Mouse (Mus musculus) forebrain, embryonic 11.5 days (tissue): ENCODE measurements around the gene Opa3. TPM values are rescaled to one million over a fixed set of nuclear protein-coding genes. Genes with fewer than 3 reads are reported as not detected.
A peak's percentile ranks its signal among the peaks of the same experiment; 100 is the strongest.

Source experiments
- ATAC-seq: fragments of 200-750 bp; cut with Nextera tagmentation; replicated peaks from 2 replicates; pipeline ENCODE4 v1.8.0; 2017; ENCODE audit warnings: moderate TSS enrichment; ENCODE audit not compliant: low FRiP score
- DNase-seq: peaks from one replicate; pipeline ENCODE4 v3.0.0-alpha.2; 2017; ENCODE audit warnings: low spot score
- H3K27ac ChIP-seq: fragments of 300-500 bp; sonication (generic); 2 replicates; pipeline ENCODE4 v1.5.1; 2014; ENCODE audit warnings: low read depth, low read length
- H3K27me3 ChIP-seq: fragments of 300-500 bp; sonication (generic); 2 replicates; pipeline ENCODE4 v1.6.1; 2014; ENCODE audit warnings: mild to moderate bottlenecking, low read length, mixed read lengths; ENCODE audit not compliant: control insufficient read depth, insufficient read depth
- H3K36me3 ChIP-seq: fragments of 300-500 bp; sonication (generic); 2 replicates; pipeline ENCODE4 v1.6.1; 2014; ENCODE audit warnings: mild to moderate bottlenecking, low read length, moderate library complexity, mixed read lengths; ENCODE audit not compliant: control insufficient read depth, insufficient read depth
- H3K4me1 ChIP-seq: fragments of 300-500 bp; sonication (generic); replicated peaks from 2 replicates; pipeline ENCODE4 v1.6.1; 2014; ENCODE audit warnings: low read length, mixed read lengths; ENCODE audit not compliant: control insufficient read depth, insufficient read depth
- H3K4me2 ChIP-seq: fragments of 300-500 bp; sonication (generic); 2 replicates; pipeline ENCODE4 v1.6.1; 2014; ENCODE audit warnings: low read depth, mild to moderate bottlenecking, low read length, moderate library complexity, mixed read lengths; ENCODE audit not compliant: severe bottlenecking
- H3K4me3 ChIP-seq: fragments of 300-500 bp; sonication (generic); 2 replicates; pipeline ENCODE4 v1.5.1; 2014; ENCODE audit warnings: low read depth, low read length
- H3K9ac ChIP-seq: fragments of 300-500 bp; sonication (generic); 2 replicates; pipeline ENCODE4 v1.6.1; 2014; ENCODE audit warnings: low read length
- H3K9me3 ChIP-seq: fragments of 300-500 bp; sonication (generic); 2 replicates; pipeline ENCODE4 v1.6.1; 2016; ENCODE audit warnings: low read length, mixed read lengths; ENCODE audit not compliant: control insufficient read depth
- WGBS: fragments of 180-500 bp; shearing (Covaris S2); extraction: QIAGEN DNeasy Blood & Tissue Kit; methylation state at CpG from one replicate; pipeline ENCODE4 v1.1.7; 2014; 5-methylcytosine and 5-hydroxymethylcytosine counted together
- polyA plus RNA-seq: library from polyadenylated mRNA; unstranded; fragments of >200 nt; fragmentation: Nextera tagmentation; extraction: Ambion mirVana; gene quantifications from 2 replicates; pipeline ENCODE4 v1.2.1, GENCODE M21; 2014

Gene Opa3
- polyA plus RNA-seq, 1 experiment from 2014 or later = 54.1 TPM

DNA sequence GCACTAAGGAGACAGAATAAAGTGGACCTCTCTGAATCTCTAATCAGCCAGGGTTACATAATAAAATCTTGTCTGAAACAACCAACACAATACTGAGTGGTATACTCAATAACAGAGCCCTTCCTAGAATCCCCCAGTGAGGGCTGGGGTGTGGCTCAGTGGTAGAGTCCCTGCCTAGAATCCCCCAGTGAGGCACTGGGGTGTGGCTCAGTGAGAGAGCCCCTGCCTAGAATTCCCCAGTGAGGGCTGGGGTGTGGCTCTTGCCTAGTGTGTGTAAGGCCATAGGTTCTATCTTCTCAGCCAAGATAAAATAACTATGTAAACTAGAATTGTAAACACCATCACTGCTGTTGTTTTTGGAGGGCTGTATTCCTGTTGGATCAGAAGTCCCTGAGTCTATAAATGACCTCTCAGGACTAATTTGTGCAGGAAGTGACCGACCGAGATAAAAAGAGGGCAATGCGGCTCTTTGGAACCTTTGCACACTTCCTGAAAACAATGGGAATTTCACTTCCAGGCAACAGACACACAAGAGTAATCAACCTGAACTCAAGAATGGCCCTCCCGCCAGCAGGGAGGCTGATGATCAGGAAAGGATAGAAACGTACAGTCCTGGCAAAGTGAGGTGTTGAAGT lies 17.0 kb upstream of the Opa3 start:
- no peaks in the 10 kb centered on the region; the same call in 1 of the 2 replicates for H3K9me3 ChIP-seq
- H3K9ac ChIP-seq = no peak overlapping the region
- 66% methylated on average over 5 of the region's 5 CpGs for WGBS
- H3K4me1 ChIP-seq = no peaks in the 10 kb centered on the region; the same call in 1 of the 2 replicates
- no peak overlapping the region for H3K4me2 ChIP-seq
- ATAC-seq (no peak), DNase-seq (no peak)
- no peak overlapping the region for H3K4me3 ChIP-seq
- no peaks in the 10 kb centered on the region for H3K36me3 ChIP-seq
- H3K27me3 ChIP-seq = no peaks in the 10 kb centered on the region
- no peak overlapping the region for H3K27ac ChIP-seq

DNA sequence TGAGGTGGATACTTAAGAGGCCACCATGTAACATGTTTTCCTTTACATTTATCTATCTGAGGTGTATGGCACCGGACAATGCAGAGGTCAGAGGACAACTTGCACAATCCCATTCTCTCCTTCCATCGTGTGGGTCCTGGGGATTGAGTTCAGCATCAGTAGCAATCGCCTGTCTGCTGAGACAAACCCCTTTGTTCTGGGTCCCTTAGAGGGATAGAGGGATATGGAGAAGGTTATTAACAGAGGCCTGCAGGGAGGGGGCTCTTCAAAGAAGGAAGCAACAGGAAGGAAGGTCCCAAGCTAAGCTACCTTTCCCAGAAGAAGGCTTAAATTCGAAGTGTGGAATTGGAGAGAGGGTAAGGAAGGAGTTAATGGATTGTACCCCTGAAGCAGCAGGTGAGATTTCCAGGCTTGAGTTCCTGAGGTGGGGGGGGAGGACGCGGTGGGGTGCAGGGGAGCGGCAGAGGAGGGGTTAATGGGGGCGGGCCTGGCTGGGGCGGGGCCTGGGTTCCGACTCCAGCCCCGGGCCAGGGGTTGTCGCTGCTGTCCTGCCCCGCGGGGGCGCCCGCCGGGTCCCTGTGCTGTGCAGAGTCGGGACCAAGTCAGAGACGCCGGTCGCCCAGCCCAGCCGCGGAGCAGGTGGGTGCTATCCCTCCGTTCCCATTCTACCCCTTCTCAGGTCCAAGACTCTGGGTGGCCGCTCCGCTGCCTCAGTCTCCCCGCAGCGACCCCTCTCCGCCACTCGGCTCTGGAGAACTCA lies 16.0 kb upstream of the Opa3 start, which contains the start of gene Gpr4:
TSS of gene Gpr4 (plus strand) at position 543 of the 760 bp plus-strand sequence.
- Histone ChIP-seq H3K4me1 (no peaks in the 10 kb centered on the region; the same call in 1 of the 2 replicates), H3K9me3 (no peaks in the 10 kb centered on the region; the same call in 1 of the 2 replicates), H3K4me3 (peak within 1 kb of the TSS; percentile 43), H3K27me3 (no peaks in the 10 kb centered on the region), H3K36me3 (no peaks in the 10 kb centered on the region), H3K4me2 (peak within 1 kb of the TSS; percentile 77), H3K9ac (peak within 1 kb of the TSS; percentile 55), H3K27ac (no peak within 1 kb of the TSS)
- peak; percentile 82 for ATAC-seq
- peak; percentile 80 for DNase-seq
- WGBS = 2% methylated on average over 29 of the region's 30 CpGs

DNA sequence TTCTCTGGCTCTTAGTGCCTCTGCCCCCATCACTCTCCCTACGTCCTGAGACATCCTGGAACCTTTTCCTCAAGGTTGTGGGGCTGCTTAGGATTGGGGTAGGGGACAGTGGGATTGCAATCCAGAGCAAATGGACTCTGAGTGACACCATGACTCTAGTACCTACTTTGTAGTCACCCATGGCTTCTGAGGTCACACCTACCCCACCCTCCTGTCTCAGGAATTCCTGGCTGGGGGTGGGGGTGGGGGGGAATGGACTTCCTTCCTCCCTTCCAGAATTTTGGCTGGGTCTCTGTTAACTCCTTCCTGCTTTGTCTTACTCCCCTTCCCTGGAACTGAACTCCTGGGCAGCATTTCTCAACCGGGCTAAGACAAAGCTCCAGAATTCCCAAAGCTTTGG lies 14.7 kb upstream of the Opa3 start:
- H3K27ac ChIP-seq = no peak overlapping the region
- WGBS = 72% methylated on average over 2 of the region's 2 CpGs
- no peaks in the 10 kb centered on the region for H3K27me3 ChIP-seq
- H3K4me1 ChIP-seq = no peaks in the 10 kb centered on the region; the same call in 1 of the 2 replicates
- H3K9ac ChIP-seq = no peak overlapping the region
- H3K4me3 ChIP-seq = no peak overlapping the region
- DNase-seq (no peak), ATAC-seq (no peak)
- H3K9me3 ChIP-seq = no peaks in the 10 kb centered on the region; the same call in 1 of the 2 replicates
- H3K36me3 ChIP-seq = no peaks in the 10 kb centered on the region
- no peak overlapping the region for H3K4me2 ChIP-seq

DNA sequence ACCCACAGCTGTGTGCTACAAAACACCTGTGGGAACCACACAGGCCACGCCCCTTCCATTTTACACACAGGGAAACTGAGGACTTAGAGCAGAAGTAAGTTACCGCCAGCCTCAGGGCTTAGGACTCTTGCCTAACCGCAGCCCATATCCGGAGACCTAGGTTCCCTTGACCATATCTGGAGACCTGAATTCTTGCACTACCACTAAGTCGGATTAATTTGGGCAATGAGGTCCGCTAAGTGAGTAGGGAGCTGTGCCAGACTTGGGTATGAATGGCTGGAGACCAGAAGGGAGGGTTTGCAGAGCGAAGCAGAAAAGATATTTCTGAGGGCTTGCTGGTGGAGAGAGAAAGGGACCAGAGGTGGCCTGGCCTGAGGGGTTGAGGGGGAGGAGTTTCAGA lies 13.8 kb upstream of the Opa3 start:
- no peak for ATAC-seq
- Histone ChIP-seq H3K36me3 (no peaks in the 10 kb centered on the region), H3K4me2 (no peak overlapping the region), H3K4me3 (no peak overlapping the region), H3K27me3 (no peaks in the 10 kb centered on the region), H3K9me3 (no peaks in the 10 kb centered on the region; the same call in 1 of the 2 replicates), H3K27ac (no peak overlapping the region), H3K4me1 (no peaks in the 10 kb centered on the region; the same call in 1 of the 2 replicates), H3K9ac (no peak overlapping the region)
- 70% methylated on average over 7 of the region's 7 CpGs for whole genome bisulfite sequencing
- DNase-seq = no peak

DNA sequence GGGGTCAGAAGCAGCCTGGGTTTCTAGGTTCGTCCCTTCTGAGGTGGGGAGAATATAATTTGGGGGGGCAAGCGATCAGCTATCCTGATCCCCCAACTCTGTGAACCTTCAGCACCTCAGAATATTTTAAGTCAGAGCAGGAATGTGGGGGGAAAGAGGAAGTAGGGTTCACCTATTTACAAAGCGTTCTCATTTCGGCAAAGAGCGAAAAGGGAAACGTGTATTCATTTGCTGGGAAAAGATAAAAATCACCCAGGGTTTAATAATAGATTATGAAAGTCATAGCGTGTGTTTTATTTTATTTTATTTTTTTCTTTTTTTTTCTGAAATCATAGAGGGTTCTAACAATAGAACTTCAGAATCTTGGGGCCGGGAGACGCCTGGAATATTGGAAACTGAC lies 13.2 kb upstream of the Opa3 start:
- H3K4me3 ChIP-seq = no peak overlapping the region
- no peaks in the 10 kb centered on the region; the same call in 1 of the 2 replicates for H3K9me3 ChIP-seq
- no peaks in the 10 kb centered on the region for H3K36me3 ChIP-seq
- no peak overlapping the region for H3K9ac ChIP-seq
- H3K27me3 ChIP-seq = no peaks in the 10 kb centered on the region
- 76% methylated on average over 9 of the region's 9 CpGs for WGBS
- DNase-seq (no peak), ATAC-seq (no peak)
- H3K4me1 ChIP-seq = no peaks in the 10 kb centered on the region; the same call in 1 of the 2 replicates
- no peak overlapping the region for H3K4me2 ChIP-seq
- H3K27ac ChIP-seq = no peak overlapping the region

DNA sequence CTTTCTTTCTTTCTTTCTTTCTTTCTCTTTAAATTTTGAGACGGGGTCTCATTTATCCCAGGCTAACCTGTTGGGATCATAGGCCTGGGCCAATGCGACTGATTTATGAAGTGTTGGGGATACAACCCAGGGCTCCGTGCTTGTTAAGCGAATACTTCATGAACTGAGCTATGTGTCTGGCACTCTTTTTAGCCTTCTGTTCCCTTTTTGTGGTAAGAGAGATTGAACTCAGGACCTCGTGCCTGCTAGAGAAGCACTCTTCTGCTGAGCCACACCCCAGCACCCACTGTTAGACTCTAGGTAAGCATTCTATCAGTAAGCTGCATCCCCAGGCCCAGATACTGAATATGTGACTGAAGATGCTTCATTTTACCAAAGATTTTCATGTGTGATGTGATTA lies 10.6 kb upstream of the Opa3 start:
- Histone ChIP-seq H3K4me3 (no peak overlapping the region), H3K36me3 (no peaks in the 10 kb centered on the region), H3K9ac (no peak overlapping the region), H3K4me1 (no peaks in the 10 kb centered on the region; the same call in 1 of the 2 replicates), H3K27me3 (no peaks in the 10 kb centered on the region), H3K27ac (no peak overlapping the region), H3K9me3 (no peaks in the 10 kb centered on the region), H3K4me2 (no peak overlapping the region)
- ATAC-seq = no peak
- WGBS = 71% methylated on average over 5 of the region's 5 CpGs
- DNase-seq = no peak

DNA sequence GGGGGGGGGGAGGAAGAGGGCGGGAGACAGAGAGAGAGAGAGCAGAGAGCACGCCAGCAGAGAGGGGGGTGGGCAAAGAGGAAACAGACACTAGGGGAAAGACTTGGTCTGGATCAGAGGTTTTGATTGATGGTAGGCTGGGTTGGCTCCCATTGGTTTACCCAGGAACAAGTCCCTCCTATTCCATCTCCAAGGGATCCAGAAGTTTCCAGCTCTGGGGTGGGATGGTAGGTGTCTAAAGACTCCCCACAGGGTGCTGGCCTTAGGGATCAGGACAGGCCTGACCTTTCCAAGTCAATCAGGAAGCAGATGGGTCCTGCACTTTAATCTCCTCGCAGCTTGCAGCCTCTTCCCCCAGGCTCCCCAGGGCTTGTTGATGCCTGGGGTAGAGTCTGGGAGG lies 10.2 kb upstream of the Opa3 start:
- Histone ChIP-seq H3K4me3 (no peak overlapping the region), H3K4me1 (no peaks in the 10 kb centered on the region; the same call in 1 of the 2 replicates), H3K27me3 (no peaks in the 10 kb centered on the region), H3K9ac (no peak overlapping the region), H3K9me3 (no peaks in the 10 kb centered on the region), H3K36me3 (no peaks in the 10 kb centered on the region), H3K27ac (no peak overlapping the region), H3K4me2 (no peak overlapping the region)
- DNase-seq (no peak), ATAC-seq (no peak)
- whole genome bisulfite sequencing = 10% methylated on average over 2 of the region's 3 CpGs

DNA sequence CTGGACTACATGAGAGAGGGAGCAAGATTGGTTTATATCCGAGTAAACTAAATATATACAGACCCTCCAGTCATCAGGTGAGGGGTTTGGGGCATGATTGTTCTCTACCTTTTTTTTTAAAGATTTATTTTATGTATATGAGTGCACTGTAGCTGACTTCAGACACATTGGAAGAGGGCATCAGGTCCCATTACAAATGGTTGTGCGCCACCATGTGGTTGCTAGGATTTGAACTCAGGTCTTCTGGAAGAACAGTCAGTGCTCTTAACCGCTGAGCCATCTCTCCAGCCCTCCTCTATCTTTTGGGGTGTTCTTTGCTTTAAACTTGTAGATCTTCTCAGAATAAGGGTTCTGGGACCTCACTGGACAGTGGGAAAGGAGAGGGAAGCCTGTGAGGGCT lies 8.1 kb upstream of the Opa3 start:
- 65% methylated on average over 3 of the region's 3 CpGs for WGBS
- DNase-seq = no peak
- ATAC-seq = no peak
- H3K9me3 ChIP-seq = no peaks in the 10 kb centered on the region
- no peak overlapping the region for H3K4me3 ChIP-seq
- H3K36me3 ChIP-seq = no peaks in the 10 kb centered on the region
- H3K4me1 ChIP-seq = no peaks in the 10 kb centered on the region
- no peak overlapping the region for H3K4me2 ChIP-seq
- no peak overlapping the region for H3K9ac ChIP-seq
- no peak overlapping the region for H3K27ac ChIP-seq
- no peaks in the 10 kb centered on the region for H3K27me3 ChIP-seq
